In the genomic region with DNA sequence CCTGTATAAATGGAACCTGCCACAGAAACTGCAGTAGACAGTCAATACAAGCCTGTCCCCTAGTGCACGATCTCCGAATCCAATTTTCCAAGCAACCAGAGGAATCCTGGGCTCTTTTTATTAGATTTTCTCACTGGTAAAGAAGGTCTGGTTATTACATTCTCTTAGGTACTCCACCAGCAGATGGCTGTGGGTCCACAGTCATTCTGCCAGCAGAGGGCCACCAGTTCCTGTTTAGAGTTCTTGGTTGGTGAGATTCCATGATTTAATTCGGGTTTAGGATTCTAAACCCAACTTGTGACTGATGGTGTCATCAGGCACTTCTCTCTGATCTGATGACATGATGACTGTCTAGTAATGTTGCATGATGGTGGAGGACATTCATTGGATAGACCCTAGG, we compare ENCODE assay signal across 18 mouse cellular contexts.
DNase-seq lines count a peak whose midpoint lies in the region; ATAC-seq and TF ChIP-seq lines count a peak whose summit lies in the region.
"Had no signal": no experiment of that assay in that cellular context is flagged by ENCODE, and none has a peak within 500 bp of the region (broad histone marks: within the 10 kb centered on the region; RNA-seq: fewer than 3 reads in every experiment).

No protein-coding gene starts in this region.

- DNase-seq in lung, postnatal 0 days (ENCODE audit: low spot score) = no peak
- no peak for DNase-seq in lung, postnatal 4 days
- peak; percentile 2 for DNase-seq in adipocyte (ENCODE audit: low spot score)
- DNase-seq in spleen, postnatal 10 days (ENCODE audit: low spot score in 2 of 2) = no peak
- DNase-seq: adrenal gland, postnatal 14 days; cerebellum, adult 2 months; gastrocnemius, adult 2 months; gastrocnemius, postnatal 25 days had no signal

- no peaks in the 10 kb centered on the region for H3K36me3 ChIP-seq in intestine, postnatal 0 days (ENCODE audit: control insufficient read depth, insufficient read depth)
- no peaks in the 10 kb centered on the region for H3K36me3 ChIP-seq in intestine, embryonic 16.5 days (ENCODE audit: control insufficient read depth, insufficient read depth, low read length)
- H3K36me3 ChIP-seq in lung, postnatal 0 days (ENCODE audit: insufficient read depth, low read length) = no peaks in the 10 kb centered on the region
- H3K36me3 ChIP-seq: embryonic facial prominence, embryonic 13.5 days; forebrain, embryonic 12.5 days; G1E; heart, embryonic 12.5 days; hindbrain, embryonic 10.5 days; hindbrain, embryonic 15.5 days had no signal

- H3K9ac ChIP-seq in intestine, postnatal 0 days (ENCODE audit: low read depth, low read length) = no peak overlapping the region
- no peak overlapping the region for H3K9ac ChIP-seq in intestine, embryonic 16.5 days (ENCODE audit: low read depth, low read length)
- no peak overlapping the region for H3K9ac ChIP-seq in lung, postnatal 0 days (replicated peaks; ENCODE audit: low read depth)
- H3K9ac ChIP-seq: embryonic facial prominence, embryonic 13.5 days; forebrain, embryonic 12.5 days; heart, embryonic 12.5 days; hindbrain, embryonic 15.5 days had no signal

- 77% methylated on average over 3 of the region's 3 CpGs for WGBS in intestine, postnatal 0 days
- 81% methylated on average over 3 of the region's 3 CpGs for WGBS in intestine, embryonic 16.5 days
- WGBS in lung, postnatal 0 days = 67% methylated on average over 3 of the region's 3 CpGs

- H3K27ac ChIP-seq in intestine, postnatal 0 days (ENCODE audit: low read depth, low read length) = no peak overlapping the region
- no peak overlapping the region for H3K27ac ChIP-seq in intestine, embryonic 16.5 days (ENCODE audit: low read length)
- H3K27ac ChIP-seq in lung, postnatal 0 days (ENCODE audit: low read length) = no peak overlapping the region
- H3K27ac ChIP-seq in cortical plate, adult 2 months (ENCODE audit: insufficient read depth, low read length) = no peak overlapping the region
- H3K27ac ChIP-seq: embryonic facial prominence, embryonic 13.5 days; forebrain, embryonic 12.5 days; gastrocnemius, adult 2 months; hindbrain, embryonic 10.5 days; hindbrain, embryonic 15.5 days had no signal

- no peaks in the 10 kb centered on the region for H3K4me1 ChIP-seq in intestine, postnatal 0 days (replicated peaks; ENCODE audit: control insufficient read depth, insufficient read depth, low read length)
- no peaks in the 10 kb centered on the region for H3K4me1 ChIP-seq in intestine, embryonic 16.5 days (ENCODE audit: control insufficient read depth, insufficient read depth, low read length)
- no peaks in the 10 kb centered on the region for H3K4me1 ChIP-seq in lung, postnatal 0 days (ENCODE audit: insufficient read depth, low read depth, low read length)
- no peaks in the 10 kb centered on the region for H3K4me1 ChIP-seq in cortical plate, adult 2 months (ENCODE audit: control insufficient read depth, insufficient read depth, low read length)
- H3K4me1 ChIP-seq: embryonic facial prominence, embryonic 13.5 days; heart, embryonic 12.5 days; hindbrain, embryonic 10.5 days; hindbrain, embryonic 15.5 days had no signal

- no peaks in the 10 kb centered on the region for H3K9me3 ChIP-seq in intestine, postnatal 0 days (ENCODE audit: control insufficient read depth)
- H3K9me3 ChIP-seq in intestine, embryonic 16.5 days (ENCODE audit: control insufficient read depth, low read length) = no peaks in the 10 kb centered on the region
- no peaks in the 10 kb centered on the region for H3K9me3 ChIP-seq in lung, postnatal 0 days (ENCODE audit: low read length)
- H3K9me3 ChIP-seq: embryonic facial prominence, embryonic 13.5 days; forebrain, embryonic 12.5 days; heart, embryonic 12.5 days; hindbrain, embryonic 10.5 days; hindbrain, embryonic 15.5 days had no signal

- no peak for ATAC-seq in intestine, postnatal 0 days
- no peak for ATAC-seq in intestine, embryonic 16.5 days
- no peak for ATAC-seq in lung, postnatal 0 days
- ATAC-seq: inflammation-experienced regulatory T-cells, adult 6 months had no signal

- 0 out of 2 replicates have a peak, but pooled peaks have one; percentile 8 for TF ChIP-seq CTCF in intestine, postnatal 0 days (IDR thresholded peaks at IDR 0.05; ENCODE audit: low read depth)
- peak; percentile 2; the same call in 1 of the 2 replicates for TF ChIP-seq CTCF in lung, postnatal 0 days (IDR thresholded peaks at IDR 0.05)
- peak; percentile 20; the same call in 1 of the 2 replicates for TF ChIP-seq CTCF in cortical plate, adult 2 months (IDR thresholded peaks at IDR 0.05; ENCODE audit: extremely low read depth, insufficient read depth, low read length)

- no peaks in the 10 kb centered on the region for H3K27me3 ChIP-seq in intestine, postnatal 0 days (replicated peaks; ENCODE audit: control insufficient read depth, insufficient read depth, low read length)
- H3K27me3 ChIP-seq in intestine, embryonic 16.5 days (replicated peaks; ENCODE audit: control insufficient read depth, insufficient read depth, low read length) = no peaks in the 10 kb centered on the region
- H3K27me3 ChIP-seq in lung, postnatal 0 days (replicated peaks; ENCODE audit: insufficient read depth, low read length) = no peaks in the 10 kb centered on the region
- H3K27me3 ChIP-seq: embryonic facial prominence, embryonic 13.5 days; forebrain, embryonic 12.5 days; heart, embryonic 12.5 days had no signal

- TF ChIP-seq POLR2A in cortical plate, adult 2 months (IDR thresholded peaks at IDR 0.05; ENCODE audit: extremely low read depth, insufficient read depth, low read length) = no peak

- H3K4me2 ChIP-seq in intestine, postnatal 0 days (replicated peaks; ENCODE audit: low read depth) = no peak overlapping the region
- H3K4me2 ChIP-seq in intestine, embryonic 16.5 days (ENCODE audit: low read depth, low read length) = no peak overlapping the region
- H3K4me2 ChIP-seq in lung, postnatal 0 days (replicated peaks; ENCODE audit: low read depth, low read length) = no peak overlapping the region
- H3K4me2 ChIP-seq: embryonic facial prominence, embryonic 13.5 days; forebrain, embryonic 12.5 days; heart, embryonic 12.5 days; hindbrain, embryonic 15.5 days had no signal

- no peak overlapping the region for H3K4me3 ChIP-seq in intestine, postnatal 0 days (ENCODE audit: low read depth, low read length)
- H3K4me3 ChIP-seq in intestine, embryonic 16.5 days (ENCODE audit: low read length) = no peak overlapping the region
- H3K4me3 ChIP-seq in lung, postnatal 0 days (ENCODE audit: low read depth, low read length) = no peak overlapping the region
- no peak overlapping the region for H3K4me3 ChIP-seq in cortical plate, adult 2 months (ENCODE audit: insufficient read depth, low read length)
- H3K4me3 ChIP-seq: embryonic facial prominence, embryonic 13.5 days; forebrain, embryonic 12.5 days; gastrocnemius, adult 2 months; heart, embryonic 12.5 days; hindbrain, embryonic 10.5 days; hindbrain, embryonic 15.5 days had no signal

- TF ChIP-seq EP300 in lung, postnatal 0 days (IDR thresholded peaks at IDR 0.05) = no peak
